Mouse (Mus musculus) stomach, postnatal 0 days (tissue): ENCODE measurements around the gene Prdm16.

Source experiments
- CTCF ChIP-seq: IDR thresholded peaks from 2 replicates; pipeline ENCODE4 v1.5.1; 2016; ENCODE audit warnings: antibody characterized with exemption, low read depth, mild to moderate bottlenecking, moderate library complexity
- EP300 ChIP-seq: optimal IDR thresholded peaks from 2 replicates; pipeline ENCODE3; 2016; ENCODE audit warnings: antibody characterized with exemption

DNA sequence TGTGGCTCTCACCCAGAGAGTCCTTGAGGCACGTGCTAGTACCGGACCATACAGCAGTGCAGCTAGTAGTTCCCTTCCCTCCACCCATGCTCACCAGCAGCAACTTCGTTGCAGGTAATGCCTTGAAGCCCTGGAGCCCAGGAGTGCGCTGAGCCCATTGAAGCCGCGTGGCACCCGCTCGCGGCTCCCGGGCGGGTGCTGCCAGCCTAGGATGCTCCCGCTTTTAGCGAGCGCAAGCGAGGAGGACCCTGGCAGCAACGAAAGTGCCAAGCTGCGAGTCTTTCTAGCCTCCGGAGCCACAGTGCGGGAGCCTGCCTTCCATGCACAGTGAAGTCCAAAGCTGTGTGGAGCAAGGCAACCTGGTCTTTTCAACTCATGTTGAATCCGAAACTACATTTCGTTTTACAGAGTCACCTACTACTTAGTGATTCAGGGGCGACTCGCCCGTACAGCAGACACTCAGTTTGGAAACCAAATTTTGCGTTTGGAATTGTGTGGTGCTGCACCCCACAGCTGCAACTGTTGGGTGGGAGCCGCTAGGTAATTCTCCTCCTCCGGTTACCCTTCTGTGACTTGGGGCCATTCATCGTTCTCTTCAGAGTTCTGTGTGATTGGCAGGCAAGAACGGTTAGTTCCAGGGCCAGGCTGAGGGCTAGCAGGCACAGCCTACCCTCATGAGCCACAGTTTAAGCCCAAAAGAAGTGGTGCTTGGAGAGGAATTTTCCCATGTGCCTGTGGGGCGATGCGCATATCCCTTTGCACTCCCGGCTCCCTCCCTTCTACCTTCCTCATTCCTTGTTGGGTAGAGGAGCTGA is 4.8 kb upstream of the Prdm16 start:
- no peak for TF ChIP-seq CTCF
- TF ChIP-seq EP300 = no peak
